Mouse (Mus musculus) ES-E14 (cell line): Measurements from ENCODE around the gene Pde4d. TPM values are rescaled to one million over a fixed set of nuclear protein-coding genes. Genes with fewer than 3 reads are reported as not detected.

Source experiments
- DNase-seq: peaks from one replicate; pipeline ENCODE4 v3.0.0-alpha.2; 2013; ENCODE audit warnings: low read depth, low spot score
- H3K27ac ChIP-seq: 2 replicates; pipeline ENCODE4 v1.5.1; 2012; ENCODE audit warnings: low read depth, mild to moderate bottlenecking, low read length, moderate library complexity, mixed read lengths; ENCODE audit not compliant: poor library complexity, insufficient read depth, severe bottlenecking
- H3K36me3 ChIP-seq: 2 replicates; pipeline ENCODE4 v1.6.1; 2012; ENCODE audit warnings: mild to moderate bottlenecking, low read length, moderate library complexity, mixed read lengths; ENCODE audit not compliant: control insufficient read depth, poor library complexity, insufficient read depth, severe bottlenecking
- H3K4me1 ChIP-seq, 2 experiments: fragments of 150-350 bp in 1 of 2; sonication (generic) in 1 of 2; 2 replicates each; pipeline ENCODE4 v1.6.1; 2012; ENCODE audit warnings: low read length in 2 of 2, mild to moderate bottlenecking in 1 of 2, mixed read lengths in 1 of 2; ENCODE audit not compliant: control insufficient read depth in 2 of 2, insufficient read depth in 2 of 2, poor library complexity in 1 of 2
- H3K4me3 ChIP-seq, 2 experiments: fragments of 150-350 bp in 1 of 2; sonication (generic) in 1 of 2; 2 replicates each; pipeline ENCODE4 v1.5.1; 2012; ENCODE audit warnings: low read length in 2 of 2, low read depth in 1 of 2, mild to moderate bottlenecking in 1 of 2, mixed read lengths in 1 of 2; ENCODE audit not compliant: insufficient read depth in 1 of 2, poor library complexity in 1 of 2, severe bottlenecking in 1 of 2
- H3K9ac ChIP-seq: 2 replicates; pipeline ENCODE4 v1.6.1; 2012; ENCODE audit warnings: low read depth, mild to moderate bottlenecking, low read length, mixed read lengths; ENCODE audit not compliant: poor library complexity, insufficient read depth, severe bottlenecking
- H3K9me3 ChIP-seq: fragments of 150-350 bp; sonication (generic); 2 replicates; pipeline ENCODE4 v1.6.1; 2012; ENCODE audit warnings: low read depth, mild to moderate bottlenecking, low read length; ENCODE audit not compliant: control insufficient read depth, insufficient read depth
- CHD2 ChIP-seq: IDR thresholded peaks from 2 replicates; pipeline ENCODE4 v1.6.1; 2014; ENCODE audit warnings: mild to moderate bottlenecking, low read depth, low read length, inconsistent platforms
- HCFC1 ChIP-seq: IDR thresholded peaks from 2 replicates; pipeline ENCODE4 v1.6.1; 2012; ENCODE audit warnings: low read length, inconsistent platforms, borderline replicate concordance; ENCODE audit not compliant: insufficient read depth
- MAFK ChIP-seq: IDR thresholded peaks from 2 replicates; pipeline ENCODE4 v1.6.1; 2014; ENCODE audit warnings: mild to moderate bottlenecking, low read depth, low read length, inconsistent platforms; ENCODE audit not compliant: insufficient read depth
- ZC3H11A ChIP-seq: IDR thresholded peaks from 2 replicates; pipeline ENCODE4 v1.6.1; 2012; ENCODE audit warnings: low read depth, mild to moderate bottlenecking, inconsistent platforms, low read length, borderline replicate concordance
- ZNF384 ChIP-seq: IDR thresholded peaks from 2 replicates; pipeline ENCODE4 v1.6.1; 2012; ENCODE audit warnings: low read depth, low read length, inconsistent platforms
- in situ Hi-C, 2 experiments: fragments of 600-800 bp; cut with MboI; formaldehyde crosslinking; loops; one replicate each; pipeline ENCODE4 v1.15.1; 2025; ENCODE audit warnings: low sequenced_read_pairs in 2 of 2, inconsistent platforms in 1 of 2; ENCODE audit not compliant: unreplicated experiment in 2 of 2
- total RNA-seq: library from RNA; depleted of rRNA; stranded (reverse); fragments of 300-350 nt; gene quantifications from 2 replicates; pipeline ENCODE4 v1.2.3, GENCODE M21; 2012

Pde4d gene
- total RNA-seq, 1 experiment, result 10.4 TPM

GRCm38 (mm10) chr13:109440331-109440730 is 990.6 kb downstream of the Pde4d start:
- H3K27ac ChIP-seq, result no peak overlapping the region
- TF ChIP-seq ZNF384 (0 out of 2 replicates have a peak, but pooled peaks have one; percentile 5), MAFK (no peak)
- in situ Hi-C loops, result no loop called here

GRCm38 (mm10) chr13:109440881-109441280 is 991.1 kb downstream of the Pde4d start:
- H3K36me3 ChIP-seq, result no peaks in the 10 kb centered on the region
- H3K4me3 ChIP-seq, result peak overlapping the region; percentile 30 to 32; a peak in 3 of 4 replicates
- TF ChIP-seq HCFC1, result no peak
- TF ChIP-seq ZNF384, result 0 out of 2 replicates have a peak, but pooled peaks have one; percentile 2
- DNase-seq, result peak; percentile 39
- no peak overlapping the region for H3K9ac ChIP-seq
- no peaks in the 10 kb centered on the region for H3K9me3 ChIP-seq
- in situ Hi-C loops, result no loop called here
- no peaks in the 10 kb centered on the region for H3K4me1 ChIP-seq
- H3K27ac ChIP-seq, result no peak overlapping the region

More at GRCm38 (mm10) chr13:109440331-109440730, 990.6 kb downstream of the Pde4d start:
- Histone ChIP-seq H3K4me3 (0 out of 4 replicates have a peak overlapping the region, but pooled peaks of 1 of the 2 experiments have one; percentile 30), H3K36me3 (no peaks in the 10 kb centered on the region), H3K9me3 (no peaks in the 10 kb centered on the region), H3K9ac (no peak overlapping the region), H3K4me1 (no peaks in the 10 kb centered on the region)
- no peak for DNase-seq

- DNase-seq, result no peak
- TF ChIP-seq ZC3H11A (no peak), CHD2 (no peak), HCFC1 (no peak), MAFK (no peak), ZNF384 (no peak)
Observed at GRCm38 (mm10) chr13:109441401-109441973, 991.7 kb downstream of the Pde4d start.

GRCm38 (mm10) chr13:109446138-109446537 is 996.4 kb downstream of the Pde4d start:
- in situ Hi-C loops, result no loop called here
- no peaks in the 10 kb centered on the region for H3K4me1 ChIP-seq

More at GRCm38 (mm10) chr13:109441401-109441973, 991.7 kb downstream of the Pde4d start:
- no peaks in the 10 kb centered on the region for H3K4me1 ChIP-seq
- H3K4me3 ChIP-seq, result no peak overlapping the region
- H3K36me3 ChIP-seq, result no peaks in the 10 kb centered on the region
- H3K27ac ChIP-seq, result no peak overlapping the region
- H3K9me3 ChIP-seq, result no peaks in the 10 kb centered on the region
- no peak overlapping the region for H3K9ac ChIP-seq
- in situ Hi-C loops, result no loop called here

GRCm38 (mm10) chr13:109448121-109448520 is 998.4 kb downstream of the Pde4d start:
- no peak for TF ChIP-seq ZC3H11A
- TF ChIP-seq HCFC1, result no peak
- no peak for TF ChIP-seq ZNF384
- TF ChIP-seq CHD2, result no peak
- no peak for TF ChIP-seq MAFK
- Histone ChIP-seq H3K4me3 (no peak overlapping the region), H3K27ac (no peak overlapping the region), H3K9ac (no peak overlapping the region), H3K4me1 (no peaks in the 10 kb centered on the region), H3K9me3 (no peaks in the 10 kb centered on the region), H3K36me3 (no peaks in the 10 kb centered on the region)
- in situ Hi-C loops, result no loop called here
- DNase-seq, result no peak

More at GRCm38 (mm10) chr13:109446138-109446537, 996.4 kb downstream of the Pde4d start:
- Histone ChIP-seq H3K9ac (no peak overlapping the region), H3K27ac (no peak overlapping the region), H3K36me3 (no peaks in the 10 kb centered on the region), H3K9me3 (no peaks in the 10 kb centered on the region), H3K4me3 (no peak overlapping the region)
- no peak for TF ChIP-seq HCFC1
- no peak for TF ChIP-seq CHD2
- TF ChIP-seq ZC3H11A, result no peak
- no peak for TF ChIP-seq ZNF384
- no peak for TF ChIP-seq MAFK
- no peak for DNase-seq
